Mouse (Mus musculus) liver, embryonic 11.5 days (tissue): Measurements from ENCODE around the gene Bag2. TPM values are rescaled to one million over a fixed set of nuclear protein-coding genes. Genes with fewer than 3 reads are reported as not detected.
A peak's percentile ranks its signal among the peaks of the same experiment; 100 is the strongest.
"Not testable (repeated sequence)": the region's sequence is repeated elsewhere in the genome, so short reads cannot be mapped to it uniquely, and the experiment has no call there.

Source experiments
- ATAC-seq: fragments of 200-750 bp; cut with Nextera tagmentation; replicated peaks from 2 replicates; pipeline ENCODE4 v1.8.0; 2017; ENCODE audit warnings: moderate number of reproducible peaks, mild to moderate bottlenecking, moderate TSS enrichment, moderate library complexity; ENCODE audit not compliant: low FRiP score
- DNase-seq: peaks from one replicate; pipeline ENCODE4 v3.0.0-alpha.2; 2017; ENCODE audit warnings: low spot score
- H3K27ac ChIP-seq: fragments of 300-500 bp; sonication (generic); 2 replicates; pipeline ENCODE4 v1.5.1; 2014; ENCODE audit warnings: mild to moderate bottlenecking, low read depth, low read length, control low read depth
- H3K27me3 ChIP-seq: fragments of 300-500 bp; sonication (generic); replicated peaks from 2 replicates; pipeline ENCODE4 v1.6.1; 2014; ENCODE audit warnings: low read length, mixed read lengths; ENCODE audit not compliant: control insufficient read depth, insufficient read depth
- H3K36me3 ChIP-seq: fragments of 300-500 bp; sonication (generic); 2 replicates; pipeline ENCODE4 v1.6.1; 2014; ENCODE audit warnings: mild to moderate bottlenecking, low read length, moderate library complexity, mixed read lengths; ENCODE audit not compliant: control insufficient read depth, insufficient read depth
- H3K4me1 ChIP-seq: fragments of 300-500 bp; sonication (generic); replicated peaks from 2 replicates; pipeline ENCODE4 v1.6.1; 2014; ENCODE audit warnings: low read length, mixed read lengths; ENCODE audit not compliant: control insufficient read depth, insufficient read depth
- H3K4me2 ChIP-seq: fragments of 300-500 bp; sonication (generic); 2 replicates; pipeline ENCODE4 v1.6.1; 2014; ENCODE audit warnings: mild to moderate bottlenecking, control low read depth, moderate library complexity
- H3K4me3 ChIP-seq: fragments of 300-500 bp; sonication (generic); 2 replicates; pipeline ENCODE4 v1.5.1; 2014; ENCODE audit warnings: low read depth, low read length, control low read depth
- H3K9ac ChIP-seq: fragments of 300-500 bp; sonication (generic); 2 replicates; pipeline ENCODE4 v1.6.1; 2014; ENCODE audit warnings: low read depth, low read length, control low read depth
- H3K9me3 ChIP-seq: fragments of 300-500 bp; sonication (generic); 2 replicates; pipeline ENCODE4 v1.6.1; 2016; ENCODE audit warnings: low read length, inconsistent platforms, mixed read lengths; ENCODE audit not compliant: control insufficient read depth
- WGBS: fragments of 180-500 bp; shearing (Covaris S2); extraction: QIAGEN DNeasy Blood & Tissue Kit; methylation state at CpG from one replicate; pipeline ENCODE4 v1.1.7; 2014; 5-methylcytosine and 5-hydroxymethylcytosine counted together
- polyA plus RNA-seq: library from polyadenylated mRNA; unstranded; fragments of >200 nt; fragmentation: Nextera tagmentation; extraction: Ambion mirVana; gene quantifications from 2 replicates; pipeline ENCODE4 v1.2.1, GENCODE M21; 2014

Gene Bag2
- polyA plus RNA-seq, 1 experiment from 2014 or later: 103 TPM

DNA sequence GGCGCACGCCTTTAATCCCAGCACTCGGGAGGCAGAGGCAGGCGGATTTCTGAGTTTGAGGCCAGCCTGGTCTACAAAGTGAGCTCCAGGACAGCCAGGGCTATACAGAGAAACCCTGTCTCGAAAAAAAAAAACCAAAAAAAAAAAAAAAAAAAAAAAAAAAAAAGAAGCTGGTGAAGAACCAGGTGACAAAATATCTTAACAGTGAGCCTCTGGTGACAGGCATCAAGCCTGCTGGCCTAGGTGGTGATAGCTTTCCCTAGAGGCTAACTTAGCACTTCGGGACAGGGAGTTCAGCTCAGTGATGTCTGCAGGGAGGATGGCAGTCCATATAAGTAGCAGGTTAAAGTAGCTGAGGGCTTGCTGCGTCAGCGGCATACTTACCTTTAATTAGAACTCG, 12.8 kb downstream of the Bag2 start:
- not testable (repeated sequence) for H3K9me3 ChIP-seq, H3K4me3 ChIP-seq, H3K4me2 ChIP-seq, H3K9ac ChIP-seq, H3K27ac ChIP-seq, H3K4me1 ChIP-seq, DNase-seq, ATAC-seq, H3K27me3 ChIP-seq
- WGBS: 90% methylated on average over 9 of the region's 9 CpGs
- peaks cover 20% of the 10 kb centered on the region for H3K36me3 ChIP-seq

DNA sequence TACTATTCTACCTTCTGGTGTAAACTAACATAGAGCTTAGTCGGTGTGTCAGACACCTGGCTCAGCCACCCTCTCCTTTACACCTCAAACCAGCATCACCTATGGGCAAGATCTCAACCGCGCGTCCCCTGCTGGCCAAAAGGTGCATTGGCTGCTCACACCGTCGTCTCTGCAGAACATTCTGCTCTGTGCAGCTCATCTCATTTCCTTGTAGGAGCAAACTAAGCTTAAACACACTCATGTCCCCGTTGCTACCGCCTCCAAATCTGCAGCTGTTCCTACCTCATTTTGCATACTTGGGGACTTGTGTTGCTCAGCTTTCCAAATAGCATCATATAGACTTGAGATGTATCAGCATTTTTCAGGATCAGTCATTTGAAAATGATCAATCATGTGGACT, 14.7 kb downstream of the Bag2 start:
- no peak overlapping the region for H3K4me2 ChIP-seq
- H3K27me3 ChIP-seq: no peaks in the 10 kb centered on the region
- no peak overlapping the region for H3K4me3 ChIP-seq
- 0 out of 2 replicates have a peak, but pooled peaks have one; percentile 40 for ATAC-seq
- WGBS: 23% methylated on average over 8 of the region's 8 CpGs
- H3K27ac ChIP-seq: no peak overlapping the region
- DNase-seq: no peak
- H3K36me3 ChIP-seq: peaks cover 12% of the 10 kb centered on the region; the same call in 1 of the 2 replicates
- H3K9ac ChIP-seq: no peak overlapping the region
- H3K4me1 ChIP-seq: no peaks in the 10 kb centered on the region
- no peaks in the 10 kb centered on the region for H3K9me3 ChIP-seq

- ATAC-seq (peak; percentile 61; the same call in 1 of the 2 replicates), DNase-seq (peak; percentile 53)
- WGBS: 42% methylated on average over 12 of the region's 12 CpGs
- Histone ChIP-seq H3K4me3 (no peak overlapping the region), H3K27ac (no peak overlapping the region), H3K4me2 (no peak overlapping the region), H3K36me3 (peaks cover 17% of the 10 kb centered on the region; the same call in 1 of the 2 replicates), H3K9me3 (no peaks in the 10 kb centered on the region), H3K27me3 (no peaks in the 10 kb centered on the region), H3K9ac (no peak overlapping the region), H3K4me1 (no peaks in the 10 kb centered on the region)
Observed at GRCm38 (mm10) chr1:33739302-33739701, 18.3 kb downstream of the Bag2 start.

GRCm38 (mm10) chr1:33738681-33739278, 18.8 kb downstream of the Bag2 start:
- H3K9ac ChIP-seq: no peak overlapping the region
- no peaks in the 10 kb centered on the region for H3K27me3 ChIP-seq
- peaks cover 17% of the 10 kb centered on the region; the same call in 1 of the 2 replicates for H3K36me3 ChIP-seq
- DNase-seq (no peak), ATAC-seq (peak; percentile 14)
- WGBS: 80% methylated on average over 11 of the region's 11 CpGs
- no peak overlapping the region for H3K4me2 ChIP-seq
- no peak overlapping the region for H3K27ac ChIP-seq
- no peaks in the 10 kb centered on the region for H3K4me1 ChIP-seq
- no peaks in the 10 kb centered on the region for H3K9me3 ChIP-seq
- no peak overlapping the region for H3K4me3 ChIP-seq

DNA sequence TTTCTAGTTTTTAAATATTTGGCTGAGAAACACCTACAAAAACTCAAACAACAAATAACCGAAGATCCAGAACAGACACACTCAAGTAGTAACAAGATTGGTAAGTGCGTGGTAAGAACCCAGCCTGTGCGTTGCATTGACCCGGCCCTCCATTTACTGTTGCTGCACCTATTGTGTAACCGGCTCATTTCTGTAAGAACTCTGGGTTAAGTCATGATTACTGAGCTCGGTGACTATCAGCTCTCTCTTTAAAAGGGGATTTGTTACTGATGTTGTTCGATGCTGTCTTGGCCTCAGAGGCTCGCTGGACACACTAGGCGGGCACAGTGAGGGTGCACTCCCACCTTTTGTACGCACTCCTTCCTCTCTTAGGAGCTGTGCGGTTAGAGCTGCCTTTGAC, 19.3 kb downstream of the Bag2 start:
- Histone ChIP-seq H3K4me1 (no peaks in the 10 kb centered on the region), H3K27me3 (no peaks in the 10 kb centered on the region), H3K9me3 (no peaks in the 10 kb centered on the region), H3K36me3 (peaks cover 17% of the 10 kb centered on the region; the same call in 1 of the 2 replicates), H3K4me3 (no peak overlapping the region), H3K4me2 (no peak overlapping the region), H3K27ac (no peak overlapping the region), H3K9ac (no peak overlapping the region)
- DNase-seq (no peak), ATAC-seq (no peak)
- 92% methylated on average over 11 of the region's 11 CpGs for WGBS

DNA sequence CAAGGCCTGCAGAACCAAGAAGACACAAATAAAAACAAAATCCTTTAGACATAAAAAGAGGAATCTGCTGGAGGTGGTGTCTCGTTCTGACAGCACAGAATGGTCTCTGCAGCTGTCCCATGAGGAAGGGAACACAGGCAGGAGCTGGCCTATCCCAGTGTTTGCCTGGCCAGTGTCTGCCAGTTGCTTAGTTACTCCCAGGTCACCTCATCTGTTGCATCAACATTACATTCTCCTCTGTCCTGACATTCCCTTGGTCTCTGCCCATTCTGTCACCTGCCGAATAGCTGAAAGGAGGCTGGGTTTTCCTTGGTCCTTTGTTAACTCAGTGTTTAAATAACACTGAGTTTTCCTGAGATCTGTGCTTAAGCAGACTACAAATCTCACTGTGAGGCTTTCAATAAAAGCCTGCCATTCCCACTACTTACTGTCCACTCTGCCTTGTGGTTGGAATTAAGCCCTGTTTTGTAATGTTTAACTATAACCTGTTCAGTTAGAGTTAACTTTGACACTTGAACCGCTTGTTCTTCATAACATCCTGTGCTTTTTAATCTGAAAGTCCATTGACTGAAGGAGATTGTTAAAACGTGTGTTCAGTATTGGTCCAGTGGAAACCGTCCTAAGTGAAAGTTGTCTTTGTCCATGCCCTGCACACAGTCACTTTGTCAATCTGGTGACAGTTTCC, 23.5 kb downstream of the Bag2 start:
- H3K4me2 ChIP-seq: no peak overlapping the region
- no peaks in the 10 kb centered on the region for H3K27me3 ChIP-seq
- WGBS: 80% methylated on average over 5 of the region's 5 CpGs
- no peak for ATAC-seq
- H3K4me3 ChIP-seq: no peak overlapping the region
- no peaks in the 10 kb centered on the region for H3K4me1 ChIP-seq
- no peaks in the 10 kb centered on the region for H3K9me3 ChIP-seq
- no peak overlapping the region for H3K9ac ChIP-seq
- DNase-seq: no peak
- peaks cover 15% of the 10 kb centered on the region; the same call in 1 of the 2 replicates for H3K36me3 ChIP-seq
- no peak overlapping the region for H3K27ac ChIP-seq

DNA sequence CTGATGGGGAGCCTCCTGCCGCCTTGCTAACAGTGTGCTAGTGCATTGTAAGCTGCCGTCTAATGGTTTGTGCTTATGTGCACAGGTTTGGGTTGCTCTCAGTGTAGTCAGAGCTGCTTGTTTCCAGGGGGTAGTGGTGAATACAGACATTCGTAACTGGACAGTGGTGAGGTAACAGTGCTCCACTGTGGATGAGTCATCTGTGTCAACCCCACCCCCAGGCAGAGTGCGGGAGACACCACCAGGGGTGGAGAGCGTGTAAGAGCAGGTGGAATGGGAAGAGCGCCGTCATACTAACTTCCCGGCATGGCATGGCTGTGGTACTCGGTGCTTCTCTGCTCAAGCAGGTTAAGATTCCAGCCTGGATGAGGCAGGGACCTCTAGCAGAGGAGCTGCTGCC, 24.6 kb downstream of the Bag2 start:
- Histone ChIP-seq H3K4me2 (no peak overlapping the region), H3K9ac (no peak overlapping the region), H3K9me3 (no peaks in the 10 kb centered on the region), H3K4me3 (no peak overlapping the region), H3K4me1 (no peaks in the 10 kb centered on the region), H3K27me3 (no peaks in the 10 kb centered on the region), H3K27ac (no peak overlapping the region), H3K36me3 (peaks cover 17% of the 10 kb centered on the region)
- DNase-seq: no peak
- no peak for ATAC-seq
- 87% methylated on average over 9 of the region's 9 CpGs for WGBS

- H3K9me3 ChIP-seq: no peaks in the 10 kb centered on the region
- H3K27ac ChIP-seq: no peak overlapping the region
- peaks cover 20% of the 10 kb centered on the region for H3K36me3 ChIP-seq
- H3K27me3 ChIP-seq: no peaks in the 10 kb centered on the region
- H3K4me2 ChIP-seq: no peak overlapping the region
- peaks cover 4% of the 10 kb centered on the region; the same call in 1 of the 2 replicates for H3K4me1 ChIP-seq
- 92% methylated on average over 5 of the region's 5 CpGs for WGBS
- no peak for DNase-seq
- H3K9ac ChIP-seq: no peak overlapping the region
- ATAC-seq: no peak
- no peak overlapping the region for H3K4me3 ChIP-seq
Observed at GRCm38 (mm10) chr1:33725086-33725485, 32.5 kb downstream of the Bag2 start.

- 87% methylated on average over 6 of the region's 6 CpGs for WGBS
- H3K4me1 ChIP-seq: peaks cover 4% of the 10 kb centered on the region; the same call in 1 of the 2 replicates
- H3K9ac ChIP-seq: no peak overlapping the region
- H3K36me3 ChIP-seq: peaks cover 20% of the 10 kb centered on the region
- H3K9me3 ChIP-seq: no peaks in the 10 kb centered on the region
- H3K27ac ChIP-seq: no peak overlapping the region
- DNase-seq: no peak
- no peaks in the 10 kb centered on the region for H3K27me3 ChIP-seq
- no peak for ATAC-seq
- no peak overlapping the region for H3K4me2 ChIP-seq
- H3K4me3 ChIP-seq: no peak overlapping the region
Observed at GRCm38 (mm10) chr1:33724516-33724915, 33.1 kb downstream of the Bag2 start.
